Mouse (Mus musculus): ENCODE measurements at regions not wholly inside any gene's neighbourhood (a gene's known extent, or its start where the extent isn't known, plus 50 kb on each side); places are given as distances from the start of the nearest gene placed in this dataset.

DNA sequence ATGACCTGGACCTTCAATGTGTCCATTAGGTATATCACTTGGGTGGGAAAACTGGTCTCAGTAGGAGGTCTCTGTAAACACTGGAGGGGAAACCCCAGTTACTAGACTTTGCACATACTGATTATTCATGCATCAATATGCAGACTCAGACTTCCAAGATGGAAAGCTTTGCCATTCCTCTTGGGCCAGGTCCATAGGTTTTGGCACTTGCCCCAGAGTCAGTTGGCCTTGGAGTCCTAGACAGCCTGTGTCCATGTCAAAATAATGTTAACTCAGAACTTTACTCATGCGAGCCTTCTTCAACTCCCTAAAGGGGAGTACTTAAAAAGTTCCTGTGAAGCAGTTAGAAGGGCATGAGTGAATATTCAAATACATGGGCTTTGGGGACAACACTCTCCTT is 230.3 kb downstream of the Cxxc4 start:
- Histone ChIP-seq H3K4me3 (ENCODE audit: low read depth, low read length) (no peak overlapping the region), H3K4me1 (ENCODE audit: insufficient read depth, low read depth, low read length) (no peaks in the 10 kb centered on the region), H3K9me3 (replicated peaks) (no peaks in the 10 kb centered on the region), H3K36me3 (replicated peaks) (no peaks in the 10 kb centered on the region), H3K27me3 (ENCODE audit: insufficient read depth, low read length) (no peaks in the 10 kb centered on the region)
- ATAC-seq (ENCODE audit: extremely low read depth, insufficient number of reproducible peaks, low FRiP score, poor library complexity, severe bottlenecking) (no peak), DNase-seq (ENCODE audit: low spot score) (no peak)
- TF ChIP-seq POLR2AphosphoS5 (IDR thresholded peaks at IDR 0.05; ENCODE audit: insufficient replicate concordance, low read depth, low read length) (no peak), CTCF (IDR thresholded peaks at IDR 0.05; ENCODE audit: low read depth, low read length) (no peak), GATA1 (IDR thresholded peaks at IDR 0.05; ENCODE audit: borderline replicate concordance, low read length) (no peak), GATA2 (IDR thresholded peaks at IDR 0.05; ENCODE audit: borderline replicate concordance, low read depth, low read length) (no peak), TAL1 (conservative IDR thresholded peaks at IDR 0.05; ENCODE audit: low read depth, low read length) (no peak)

- DNase-seq (ENCODE audit: low spot score), result no peak
- H3K4me1 ChIP-seq (ENCODE audit: insufficient read depth, low read depth, low read length), result no peaks in the 10 kb centered on the region
- no peak for ATAC-seq (ENCODE audit: extremely low read depth, insufficient number of reproducible peaks, low FRiP score, poor library complexity, severe bottlenecking)
- H3K27me3 ChIP-seq (ENCODE audit: insufficient read depth, low read length), result no peaks in the 10 kb centered on the region
- no peaks in the 10 kb centered on the region for H3K9me3 ChIP-seq (replicated peaks)
- TF ChIP-seq TAL1 (conservative IDR thresholded peaks at IDR 0.05; ENCODE audit: low read depth, low read length) (no peak), GATA2 (IDR thresholded peaks at IDR 0.05; ENCODE audit: borderline replicate concordance, low read depth, low read length) (no peak), CTCF (IDR thresholded peaks at IDR 0.05; ENCODE audit: low read depth, low read length) (no peak), GATA1 (IDR thresholded peaks at IDR 0.05; ENCODE audit: borderline replicate concordance, low read length) (no peak), POLR2AphosphoS5 (IDR thresholded peaks at IDR 0.05; ENCODE audit: insufficient replicate concordance, low read depth, low read length) (no peak)
- no peaks in the 10 kb centered on the region for H3K36me3 ChIP-seq (replicated peaks)
- no peak overlapping the region for H3K4me3 ChIP-seq (ENCODE audit: low read depth, low read length)
These were observed 251.0 kb downstream of the Cxxc4 start for GRCm38 (mm10) chr3:134487280-134487679.

- no peak for TF ChIP-seq GATA1 (IDR thresholded peaks at IDR 0.05; ENCODE audit: borderline replicate concordance, low read length)
- no peak for TF ChIP-seq TAL1 (conservative IDR thresholded peaks at IDR 0.05; ENCODE audit: low read depth, low read length)
- TF ChIP-seq GATA2 (IDR thresholded peaks at IDR 0.05; ENCODE audit: borderline replicate concordance, low read depth, low read length), result no peak
- no peak for TF ChIP-seq CTCF (IDR thresholded peaks at IDR 0.05; ENCODE audit: low read depth, low read length)
- no peak for TF ChIP-seq POLR2AphosphoS5 (IDR thresholded peaks at IDR 0.05; ENCODE audit: insufficient replicate concordance, low read depth, low read length)
- DNase-seq (ENCODE audit: low spot score) (no peak), ATAC-seq (ENCODE audit: extremely low read depth, insufficient number of reproducible peaks, low FRiP score, poor library complexity, severe bottlenecking) (no peak)
- H3K9me3 ChIP-seq (replicated peaks), result no peaks in the 10 kb centered on the region
- H3K27me3 ChIP-seq (ENCODE audit: insufficient read depth, low read length), result no peaks in the 10 kb centered on the region
- no peaks in the 10 kb centered on the region for H3K36me3 ChIP-seq (replicated peaks)
- H3K4me1 ChIP-seq (ENCODE audit: insufficient read depth, low read depth, low read length), result no peaks in the 10 kb centered on the region
- H3K4me3 ChIP-seq (ENCODE audit: low read depth, low read length), result no peak overlapping the region
These were observed 253.8 kb downstream of the Cxxc4 start for GRCm38 (mm10) chr3:134489966-134490543.

DNA sequence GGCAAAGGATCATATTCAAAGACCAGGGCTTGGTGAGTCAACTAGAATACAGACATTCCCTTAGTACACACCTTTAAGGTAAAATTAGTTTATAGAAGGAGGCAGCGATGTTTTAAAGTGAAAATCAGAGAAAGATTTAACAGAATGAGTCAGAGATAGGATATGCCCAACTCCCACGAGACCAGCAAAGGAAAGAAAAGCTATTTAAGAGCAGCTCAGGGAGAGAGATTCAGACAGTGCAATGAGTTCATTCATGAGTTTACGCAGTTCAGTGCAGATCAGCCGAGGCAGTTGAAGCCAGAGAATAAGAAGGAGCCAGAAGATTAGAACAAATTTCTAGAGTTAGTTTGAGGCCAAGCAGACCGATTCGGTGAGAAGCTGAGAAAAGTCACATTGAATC is 273.4 kb downstream of the Cxxc4 start:
- Histone ChIP-seq H3K4me1 (ENCODE audit: insufficient read depth, low read depth, low read length) (no peaks in the 10 kb centered on the region), H3K27me3 (ENCODE audit: insufficient read depth, low read length) (no peaks in the 10 kb centered on the region), H3K36me3 (replicated peaks) (no peaks in the 10 kb centered on the region), H3K9me3 (replicated peaks) (no peaks in the 10 kb centered on the region), H3K4me3 (ENCODE audit: low read depth, low read length) (no peak overlapping the region)
- DNase-seq (ENCODE audit: low spot score) (no peak), ATAC-seq (ENCODE audit: extremely low read depth, insufficient number of reproducible peaks, low FRiP score, poor library complexity, severe bottlenecking) (no peak)
- TF ChIP-seq GATA1 (IDR thresholded peaks at IDR 0.05; ENCODE audit: borderline replicate concordance, low read length) (no peak), TAL1 (conservative IDR thresholded peaks at IDR 0.05; ENCODE audit: low read depth, low read length) (no peak)

DNA sequence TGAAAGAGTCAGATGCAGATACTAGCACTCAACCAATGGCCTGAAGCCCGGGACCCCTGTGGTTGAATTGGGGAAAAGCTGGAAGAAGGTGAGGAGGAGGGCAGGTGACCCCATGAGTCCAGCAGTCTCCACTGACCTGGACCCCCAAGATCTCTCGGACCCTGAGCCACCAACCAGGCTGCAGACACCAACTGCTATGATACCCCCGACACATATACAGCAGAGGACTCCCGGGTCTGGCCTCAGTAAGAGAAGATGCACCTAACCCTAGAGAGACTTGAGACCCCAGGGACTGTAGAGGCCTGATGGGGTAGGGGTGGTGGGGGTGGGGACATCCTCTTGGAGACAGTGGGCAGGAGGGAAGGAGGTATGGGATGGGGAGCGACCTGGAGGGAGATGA is 289.5 kb downstream of the Cxxc4 start:
- H3K4me1 ChIP-seq (ENCODE audit: insufficient read depth, low read depth, low read length), result no peaks in the 10 kb centered on the region
- no peaks in the 10 kb centered on the region for H3K36me3 ChIP-seq (replicated peaks)
- peaks cover 7% of the 10 kb centered on the region; the same call in 1 of the 2 replicates for H3K9me3 ChIP-seq (replicated peaks)
- no peaks in the 10 kb centered on the region for H3K27me3 ChIP-seq (ENCODE audit: insufficient read depth, low read length)
- no peak for DNase-seq (ENCODE audit: low spot score)
- H3K4me3 ChIP-seq (ENCODE audit: low read depth, low read length), result no peak overlapping the region
- no peak for ATAC-seq (ENCODE audit: extremely low read depth, insufficient number of reproducible peaks, low FRiP score, poor library complexity, severe bottlenecking)
- TF ChIP-seq GATA1 (IDR thresholded peaks at IDR 0.05; ENCODE audit: borderline replicate concordance, low read length), result no peak
- no peak for TF ChIP-seq CTCF (IDR thresholded peaks at IDR 0.05; ENCODE audit: low read depth, low read length)
- TF ChIP-seq TAL1 (conservative IDR thresholded peaks at IDR 0.05; ENCODE audit: low read depth, low read length), result no peak
- no peak for TF ChIP-seq POLR2AphosphoS5 (IDR thresholded peaks at IDR 0.05; ENCODE audit: insufficient replicate concordance, low read depth, low read length)
- TF ChIP-seq GATA2 (IDR thresholded peaks at IDR 0.05; ENCODE audit: borderline replicate concordance, low read depth, low read length), result no peak

DNA sequence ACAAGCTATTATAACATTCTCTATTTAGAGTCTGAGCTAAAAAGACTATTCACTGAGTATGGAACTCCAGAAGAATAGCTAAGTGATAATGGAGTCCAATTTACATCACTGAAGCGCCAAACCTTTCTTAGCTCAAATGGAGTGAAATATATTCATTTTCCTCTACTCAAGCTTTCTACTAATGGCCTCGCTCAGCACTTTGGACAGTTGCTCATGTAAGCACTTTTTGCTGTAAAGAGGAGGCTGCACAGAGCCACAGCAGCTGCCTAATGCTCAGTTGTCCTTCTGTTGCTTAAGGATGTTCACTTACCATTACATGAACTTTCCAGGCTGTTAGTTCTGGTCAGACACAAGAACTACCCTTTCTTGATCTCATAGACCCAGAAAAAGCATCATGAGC is 268.7 kb upstream of the Tacr3 start:
- ATAC-seq (ENCODE audit: extremely low read depth, insufficient number of reproducible peaks, low FRiP score, poor library complexity, severe bottlenecking) (no peak), DNase-seq (ENCODE audit: low spot score) (no peak)
- Histone ChIP-seq H3K27me3 (ENCODE audit: insufficient read depth, low read length) (no peaks in the 10 kb centered on the region), H3K36me3 (replicated peaks) (no peaks in the 10 kb centered on the region), H3K4me3 (ENCODE audit: low read depth, low read length) (no peak overlapping the region), H3K4me1 (ENCODE audit: insufficient read depth, low read depth, low read length) (no peaks in the 10 kb centered on the region), H3K9me3 (replicated peaks) (peaks cover 6% of the 10 kb centered on the region)
- no peak for TF ChIP-seq GATA1 (IDR thresholded peaks at IDR 0.05; ENCODE audit: borderline replicate concordance, low read length)
- no peak for TF ChIP-seq CTCF (IDR thresholded peaks at IDR 0.05; ENCODE audit: low read depth, low read length)
- no peak for TF ChIP-seq POLR2AphosphoS5 (IDR thresholded peaks at IDR 0.05; ENCODE audit: insufficient replicate concordance, low read depth, low read length)
- TF ChIP-seq TAL1 (conservative IDR thresholded peaks at IDR 0.05; ENCODE audit: low read depth, low read length), result no peak
- no peak for TF ChIP-seq GATA2 (IDR thresholded peaks at IDR 0.05; ENCODE audit: borderline replicate concordance, low read depth, low read length)

Data from G1E (cell line).